Mouse (Mus musculus): ENCODE results near the gene Hrh2.

- no peak for TF ChIP-seq CTCF (IDR thresholded peaks at IDR 0.05; ENCODE audit: insufficient read depth, low read depth, low read length)
- TF ChIP-seq POLR2A (IDR thresholded peaks at IDR 0.05; ENCODE audit: insufficient read depth, low read depth, low read length): no peak
These were observed 65.8 kb downstream of the Hrh2 start for GRCm38 (mm10) chr13:54257580-54258223.
